Mouse (Mus musculus) heart, embryonic 12.5 days (tissue): ENCODE measurements around the gene Scamp1. TPM values are rescaled to one million over a fixed set of nuclear protein-coding genes. Genes with fewer than 3 reads are reported as not detected.

Experiments
- ATAC-seq: fragments of 200-750 bp; cut with Nextera tagmentation; 2 replicates; pipeline ENCODE4 v1.8.0; 2017; ENCODE audit warnings: moderate TSS enrichment, moderate library complexity; ENCODE audit not compliant: insufficient number of reproducible peaks, low FRiP score
- H3K27ac ChIP-seq: fragments of 300-500 bp; sonication (generic); 2 replicates; pipeline ENCODE4 v1.5.1; 2016; ENCODE audit warnings: mild to moderate bottlenecking, moderate library complexity; ENCODE audit not compliant: poor library complexity, severe bottlenecking
- H3K27me3 ChIP-seq: fragments of 300-500 bp; sonication (generic); replicated peaks from 2 replicates; pipeline ENCODE4 v1.6.1; 2016; ENCODE audit warnings: mild to moderate bottlenecking, moderate library complexity
- H3K36me3 ChIP-seq: fragments of 300-500 bp; sonication (generic); 2 replicates; pipeline ENCODE4 v1.6.1; 2016; ENCODE audit warnings: mild to moderate bottlenecking, moderate library complexity
- H3K4me1 ChIP-seq: fragments of 300-500 bp; sonication (generic); replicated peaks from 2 replicates; pipeline ENCODE4 v1.6.1; 2016; ENCODE audit warnings: mild to moderate bottlenecking
- H3K4me2 ChIP-seq: fragments of 300-500 bp; sonication (generic); 2 replicates; pipeline ENCODE4 v1.6.1; 2016; ENCODE audit warnings: mild to moderate bottlenecking, moderate library complexity
- H3K4me3 ChIP-seq: fragments of 300-500 bp; sonication (generic); 2 replicates; pipeline ENCODE4 v1.5.1; 2016; ENCODE audit warnings: mild to moderate bottlenecking
- H3K9ac ChIP-seq: fragments of 300-500 bp; sonication (generic); 2 replicates; pipeline ENCODE4 v1.6.1; 2016; ENCODE audit warnings: mild to moderate bottlenecking, moderate library complexity
- H3K9me3 ChIP-seq: fragments of 300-500 bp; sonication (generic); replicated peaks from 2 replicates; pipeline ENCODE4 v1.6.1; 2016; ENCODE audit warnings: mild to moderate bottlenecking, moderate library complexity
- WGBS: fragments of 180-500 bp; shearing (Covaris S2); methylation state at CpG from one replicate; pipeline ENCODE4 v1.1.7; 2016; 5-methylcytosine and 5-hydroxymethylcytosine counted together
- polyA plus RNA-seq: library from polyadenylated mRNA; unstranded; fragments of >200 nt; fragmentation: Nextera tagmentation; extraction: Ambion mirVana; gene quantifications from 2 replicates; pipeline ENCODE4 v1.2.1, GENCODE M21; 2016

The Scamp1 gene
- polyA plus RNA-seq, 1 experiment from 2014 or later: 29.2 TPM

- Histone ChIP-seq H3K4me1 (peaks cover 40% of the 10 kb centered on the region), H3K4me3 (no peak overlapping the region), H3K9me3 (no peaks in the 10 kb centered on the region), H3K27ac (no peak overlapping the region), H3K4me2 (no peak overlapping the region), H3K9ac (no peak overlapping the region), H3K36me3 (peaks cover 8% of the 10 kb centered on the region; the same call in 1 of the 2 replicates), H3K27me3 (no peaks in the 10 kb centered on the region)
- no peak for ATAC-seq
- 88% methylated on average over 1 of the region's 1 CpGs for WGBS
Measured at GRCm38 (mm10) chr13:94190386-94190785, 95.3 kb downstream of the Scamp1 start.

DNA sequence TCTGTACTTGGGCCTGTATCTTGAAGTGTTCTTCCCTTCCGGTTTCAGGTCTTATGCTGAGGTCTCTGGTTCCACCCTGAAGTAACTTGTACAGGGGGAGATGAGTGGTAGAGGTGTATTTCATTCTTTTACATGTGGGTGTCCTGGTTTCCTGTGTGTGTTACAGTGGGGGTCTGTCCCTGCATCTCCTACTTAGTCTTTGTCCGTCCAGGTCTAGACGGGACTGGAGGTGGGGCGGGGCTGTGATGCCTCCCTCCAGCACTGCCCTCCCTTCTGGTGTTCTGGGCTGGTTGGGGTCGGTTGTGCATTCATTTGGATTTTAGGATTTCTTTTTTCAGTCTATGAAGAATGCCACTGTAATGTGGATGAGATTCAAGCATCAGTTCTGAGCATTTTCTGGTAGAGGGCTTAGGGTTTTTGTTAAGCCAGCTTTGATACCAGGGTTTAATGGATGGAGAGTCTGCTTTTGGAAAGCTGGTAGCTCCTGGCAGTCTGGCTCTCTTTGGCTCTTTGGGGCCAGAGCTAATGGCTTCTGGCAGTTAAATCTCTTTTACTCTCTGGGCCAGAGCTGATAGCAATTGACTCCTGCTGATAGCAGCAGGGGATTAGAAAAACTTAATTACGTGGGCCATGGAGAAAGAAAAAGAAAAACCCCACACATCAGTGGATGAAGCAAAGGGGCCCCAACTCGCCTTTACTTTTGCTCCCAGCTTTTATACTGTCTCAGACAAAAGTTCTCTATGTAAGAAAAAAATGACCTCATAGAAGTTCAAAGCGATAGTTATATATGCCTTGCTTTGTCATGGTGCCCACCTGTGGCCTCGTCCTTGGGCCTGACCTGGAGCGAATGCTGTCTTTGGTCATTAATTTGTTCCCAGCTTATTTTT is 97.2 kb downstream of the Scamp1 start:
- peaks cover 3% of the 10 kb centered on the region; the same call in 1 of the 2 replicates for H3K36me3 ChIP-seq
- peaks cover 51% of the 10 kb centered on the region for H3K4me1 ChIP-seq
- no peaks in the 10 kb centered on the region for H3K9me3 ChIP-seq
- ATAC-seq: no peak
- H3K4me3 ChIP-seq: no peak overlapping the region
- no peak overlapping the region for H3K4me2 ChIP-seq
- H3K27ac ChIP-seq: peak overlapping the region; percentile 28
- H3K9ac ChIP-seq: no peak overlapping the region
- 40% methylated on average over 10 of the region's 10 CpGs for whole genome bisulfite sequencing
- no peaks in the 10 kb centered on the region for H3K27me3 ChIP-seq

DNA sequence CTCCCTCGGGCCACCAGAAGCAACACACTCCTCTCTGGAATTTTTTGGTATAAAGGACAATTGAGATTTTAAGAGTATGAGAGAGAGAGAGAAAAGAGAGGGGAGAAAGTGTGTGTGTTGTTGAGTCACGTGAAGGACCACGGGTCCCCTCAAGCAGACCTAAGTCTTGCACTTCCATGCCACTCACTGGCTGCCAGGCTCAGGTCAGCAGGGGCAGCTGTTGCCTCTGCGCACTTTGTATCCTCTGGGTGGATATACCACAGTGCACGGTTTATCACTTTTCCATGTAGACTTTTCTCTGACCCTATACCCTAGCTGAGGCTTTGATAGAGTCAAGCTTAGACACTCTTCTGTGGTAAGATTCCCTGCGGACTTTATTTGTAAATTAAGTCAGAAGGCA is 100.0 kb downstream of the Scamp1 start:
- no peak overlapping the region for H3K27ac ChIP-seq
- peaks cover 41% of the 10 kb centered on the region for H3K4me1 ChIP-seq
- H3K4me3 ChIP-seq: no peak overlapping the region
- no peak for ATAC-seq
- H3K9me3 ChIP-seq: no peaks in the 10 kb centered on the region
- no peak overlapping the region for H3K4me2 ChIP-seq
- 75% methylated on average over 5 of the region's 6 CpGs for WGBS
- no peaks in the 10 kb centered on the region for H3K27me3 ChIP-seq
- no peaks in the 10 kb centered on the region for H3K36me3 ChIP-seq
- no peak overlapping the region for H3K9ac ChIP-seq

DNA sequence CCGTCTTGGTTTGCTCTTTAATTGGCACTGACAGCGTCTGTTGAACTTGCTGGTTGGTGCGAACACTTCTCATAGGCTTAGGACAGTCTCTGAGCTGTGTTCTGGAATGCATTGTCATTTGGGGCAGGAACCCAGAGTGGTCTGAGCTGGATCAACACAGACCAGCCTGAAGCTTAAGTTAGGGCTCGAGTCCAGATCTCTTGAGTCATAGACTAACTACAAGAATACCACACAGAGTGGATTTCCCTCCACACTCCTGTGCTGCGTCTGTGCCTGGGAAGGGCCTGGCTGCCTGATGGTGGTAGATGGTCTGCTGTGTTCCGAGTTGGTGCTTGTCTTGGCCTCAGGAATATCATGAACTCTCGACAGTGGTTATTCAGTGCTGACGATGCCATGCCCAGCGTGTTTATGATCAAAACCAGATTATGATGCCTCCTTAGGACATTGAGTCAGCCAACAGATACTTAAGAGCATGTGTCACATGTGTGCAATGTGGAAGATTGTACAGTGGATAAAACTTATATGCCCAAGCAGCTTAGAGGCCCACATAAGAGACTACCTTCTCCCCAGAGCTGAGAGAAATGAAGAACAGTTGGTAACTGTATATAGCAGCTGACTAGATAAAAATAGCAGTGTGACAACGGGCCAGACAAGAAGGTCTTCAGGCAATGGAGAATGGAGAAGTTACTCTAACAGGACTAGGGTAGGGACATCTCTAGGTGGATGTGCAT is 100.8 kb downstream of the Scamp1 start:
- no peak overlapping the region for H3K9ac ChIP-seq
- WGBS: 67% methylated on average over 10 of the region's 10 CpGs
- H3K9me3 ChIP-seq: no peaks in the 10 kb centered on the region
- peaks cover 41% of the 10 kb centered on the region for H3K4me1 ChIP-seq
- no peak overlapping the region for H3K4me3 ChIP-seq
- H3K4me2 ChIP-seq: no peak overlapping the region
- no peak for ATAC-seq
- H3K36me3 ChIP-seq: no peaks in the 10 kb centered on the region
- H3K27me3 ChIP-seq: no peaks in the 10 kb centered on the region
- H3K27ac ChIP-seq: no peak overlapping the region

- Histone ChIP-seq H3K4me1 (peaks cover 43% of the 10 kb centered on the region), H3K9ac (no peak overlapping the region), H3K4me3 (no peak overlapping the region), H3K4me2 (no peak overlapping the region), H3K27me3 (no peaks in the 10 kb centered on the region), H3K36me3 (0 out of 2 replicates have a peak, but pooled peaks cover 7% of the 10 kb centered on the region), H3K27ac (no peak overlapping the region), H3K9me3 (no peaks in the 10 kb centered on the region)
- ATAC-seq: no peak
- WGBS: 82% methylated on average over 8 of the region's 8 CpGs
Measured at GRCm38 (mm10) chr13:94183372-94184021, 102.2 kb downstream of the Scamp1 start.

GRCm38 (mm10) chr13:94182026-94182425 is 103.6 kb downstream of the Scamp1 start:
- H3K9me3 ChIP-seq: no peaks in the 10 kb centered on the region
- no peaks in the 10 kb centered on the region for H3K27me3 ChIP-seq
- H3K4me3 ChIP-seq: no peak overlapping the region
- H3K4me2 ChIP-seq: no peak overlapping the region
- H3K4me1 ChIP-seq: peaks cover 32% of the 10 kb centered on the region
- WGBS: 84% methylated on average over 5 of the region's 5 CpGs
- H3K27ac ChIP-seq: no peak overlapping the region
- H3K9ac ChIP-seq: no peak overlapping the region
- 0 out of 2 replicates have a peak, but pooled peaks cover 7% of the 10 kb centered on the region for H3K36me3 ChIP-seq
- no peak for ATAC-seq

GRCm38 (mm10) chr13:94180477-94181420 is 104.9 kb downstream of the Scamp1 start:
- Histone ChIP-seq H3K27me3 (no peaks in the 10 kb centered on the region), H3K4me1 (peaks cover 22% of the 10 kb centered on the region), H3K36me3 (0 out of 2 replicates have a peak, but pooled peaks cover 7% of the 10 kb centered on the region), H3K27ac (no peak overlapping the region), H3K9me3 (no peaks in the 10 kb centered on the region), H3K4me2 (no peak overlapping the region), H3K4me3 (no peak overlapping the region), H3K9ac (no peak overlapping the region)
- WGBS: 84% methylated on average over 5 of the region's 5 CpGs
- no peak for ATAC-seq

DNA sequence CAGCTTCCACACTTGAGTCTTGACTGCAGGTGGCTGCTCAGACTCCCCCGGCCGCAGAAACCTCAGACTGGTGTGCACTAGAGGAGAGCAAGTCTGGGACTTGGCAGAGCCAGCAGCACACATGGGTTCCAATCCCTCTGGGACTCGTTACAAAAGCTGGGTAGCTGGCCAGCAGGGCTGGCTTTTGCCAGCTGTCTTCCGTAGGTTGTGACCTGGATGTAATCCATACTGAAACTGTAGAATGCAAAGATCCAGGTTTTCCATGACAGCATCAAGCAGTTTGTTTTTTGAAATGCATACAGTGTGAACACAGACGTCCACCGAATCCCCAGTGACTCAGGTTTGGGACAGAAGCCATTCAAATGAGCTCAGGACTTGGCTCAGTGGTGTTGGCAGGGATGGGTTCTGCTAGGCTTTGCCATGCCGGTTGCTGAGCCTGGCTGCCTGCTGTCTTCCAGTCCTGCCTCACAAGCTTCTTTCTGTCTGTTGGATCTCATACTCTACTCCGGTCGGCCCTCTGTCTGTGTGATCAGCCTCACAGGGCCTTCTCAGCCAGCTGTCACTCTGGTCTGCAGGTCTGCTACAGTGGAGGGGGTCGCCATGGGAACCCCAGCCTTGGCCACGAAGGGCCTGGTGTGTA is 107.1 kb downstream of the Scamp1 start:
- H3K4me3 ChIP-seq: no peak overlapping the region
- no peaks in the 10 kb centered on the region for H3K27me3 ChIP-seq
- H3K4me1 ChIP-seq: peaks cover 30% of the 10 kb centered on the region
- no peak overlapping the region for H3K9ac ChIP-seq
- H3K27ac ChIP-seq: no peak overlapping the region
- H3K9me3 ChIP-seq: no peaks in the 10 kb centered on the region
- 76% methylated on average over 11 of the region's 11 CpGs for WGBS
- no peak overlapping the region for H3K4me2 ChIP-seq
- H3K36me3 ChIP-seq: 0 out of 2 replicates have a peak, but pooled peaks cover 7% of the 10 kb centered on the region
- no peak for ATAC-seq

DNA sequence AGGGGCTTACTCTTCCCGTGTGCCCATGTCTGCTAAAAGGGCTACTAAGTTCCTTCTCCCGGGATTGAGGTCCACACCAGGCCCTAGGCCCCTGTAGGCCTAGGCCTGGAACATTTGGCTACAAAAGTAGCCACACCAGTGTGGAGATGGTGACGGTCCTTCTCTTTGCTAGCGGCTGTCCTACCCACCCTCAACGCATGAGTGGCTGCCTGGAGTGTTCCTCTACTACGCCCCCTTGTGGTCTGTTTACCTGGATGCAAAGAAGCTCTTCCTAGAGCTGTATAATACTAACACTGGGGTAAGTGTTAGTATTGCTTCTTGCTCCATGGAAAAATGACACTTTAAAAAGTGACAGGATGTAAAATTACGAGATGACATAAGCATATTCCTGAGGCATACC is 108.5 kb downstream of the Scamp1 start:
- 56% methylated on average over 7 of the region's 7 CpGs for WGBS
- H3K36me3 ChIP-seq: 0 out of 2 replicates have a peak, but pooled peaks cover 7% of the 10 kb centered on the region
- H3K27ac ChIP-seq: no peak overlapping the region
- no peaks in the 10 kb centered on the region for H3K27me3 ChIP-seq
- H3K4me1 ChIP-seq: peaks cover 41% of the 10 kb centered on the region
- ATAC-seq: no peak
- H3K9me3 ChIP-seq: no peaks in the 10 kb centered on the region
- no peak overlapping the region for H3K4me3 ChIP-seq
- no peak overlapping the region for H3K9ac ChIP-seq
- H3K4me2 ChIP-seq: no peak overlapping the region
